Mouse (Mus musculus) MEL (cell line): ENCODE measurements around the gene Tex44. TPM values are rescaled to one million over a fixed set of nuclear protein-coding genes. Genes with fewer than 3 reads are reported as not detected.

Experiments
- DNase-seq: peaks from one replicate; pipeline ENCODE4 v3.0.0; 2011; ENCODE audit warnings: low read depth, low spot score
- H3K27ac ChIP-seq: 2 replicates; pipeline ENCODE4 v1.5.1; 2012; ENCODE audit warnings: low read depth, mild to moderate bottlenecking, control low read depth, low read length, moderate library complexity; ENCODE audit not compliant: control insufficient read depth
- H3K27me3 ChIP-seq, 2 experiments: fragments of 150-350 bp in 1 of 2; sonication (generic) in 1 of 2; 2 replicates each; pipeline ENCODE4 v1.6.1; 2012; ENCODE audit warnings: low read length in 2 of 2, mild to moderate bottlenecking in 2 of 2, improper control_type of control experiment in 1 of 2, moderate library complexity in 1 of 2; ENCODE audit not compliant: insufficient read depth in 2 of 2, control insufficient read depth in 1 of 2
- H3K36me3 ChIP-seq, 2 experiments: 2 replicates each; pipeline ENCODE4 v1.6.1; 2012 to 2014; ENCODE audit warnings: low read length in 2 of 2, improper control_type of control experiment in 1 of 2, inconsistent platforms in 1 of 2, mild to moderate bottlenecking in 1 of 2; ENCODE audit not compliant: insufficient read depth in 2 of 2, control insufficient read depth in 1 of 2
- H3K4me1 ChIP-seq, 2 experiments: fragments of 150-350 bp in 1 of 2; sonication (generic) in 1 of 2; 2 replicates each; pipeline ENCODE4 v1.6.1; 2012; ENCODE audit warnings: low read length in 2 of 2, improper control_type of control experiment in 1 of 2, mild to moderate bottlenecking in 1 of 2; ENCODE audit not compliant: insufficient read depth in 2 of 2, control insufficient read depth in 1 of 2
- H3K4me3 ChIP-seq, 2 experiments: fragments of 150-350 bp in 1 of 2; sonication (generic) in 1 of 2; 2 replicates each; pipeline ENCODE4 v1.5.1; 2012; ENCODE audit warnings: low read depth in 2 of 2, low read length in 2 of 2, mild to moderate bottlenecking in 2 of 2, moderate library complexity in 2 of 2, control low read depth in 1 of 2, improper control_type of control experiment in 1 of 2; ENCODE audit not compliant: control insufficient read depth in 1 of 2, insufficient read depth in 1 of 2
- H3K79me2 ChIP-seq: 2 replicates; pipeline ENCODE4 v1.6.1; 2012; ENCODE audit warnings: mild to moderate bottlenecking, low read length, moderate library complexity; ENCODE audit not compliant: control insufficient read depth, poor library complexity, insufficient read depth
- H3K9ac ChIP-seq: 2 replicates; pipeline ENCODE4 v1.6.1; 2012; ENCODE audit warnings: low read depth, mild to moderate bottlenecking, control low read depth, low read length, moderate library complexity; ENCODE audit not compliant: control insufficient read depth, poor library complexity, severe bottlenecking
- H3K9me3 ChIP-seq: fragments of 150-350 bp; sonication (generic); replicated peaks from 2 replicates; pipeline ENCODE4 v1.6.1; 2012; ENCODE audit warnings: mild to moderate bottlenecking, low read length, improper control_type of control experiment, moderate library complexity; ENCODE audit not compliant: insufficient read depth
- BHLHE40 ChIP-seq: IDR thresholded peaks from 2 replicates; pipeline ENCODE4 v1.6.1; 2012; ENCODE audit warnings: low read depth, mild to moderate bottlenecking, inconsistent platforms, low read length, improper control_type of control experiment, borderline replicate concordance
- CHD1 ChIP-seq: IDR thresholded peaks from 2 replicates; pipeline ENCODE4 v1.6.1; 2012; ENCODE audit warnings: low read depth, mild to moderate bottlenecking, inconsistent platforms, low read length, improper control_type of control experiment
- CTCF ChIP-seq, 3 experiments: IDR thresholded peaks in 2 of 3; conservative IDR thresholded peaks in 1 of 3; 2 replicates each; pipeline ENCODE4 v1.5.1; 2011 to 2012; ENCODE audit warnings: low read length in 3 of 3, low read depth in 2 of 3, mild to moderate bottlenecking in 2 of 3, improper control_type of control experiment in 1 of 3, inconsistent platforms in 1 of 3, mixed read lengths in 1 of 3, moderate library complexity in 1 of 3; ENCODE audit not compliant: control insufficient read depth in 1 of 3, insufficient read depth in 1 of 3, poor library complexity in 1 of 3, severe bottlenecking in 1 of 3
- ELF1 ChIP-seq: IDR thresholded peaks from 2 replicates; pipeline ENCODE4 v1.6.1; 2014; ENCODE audit warnings: low read depth, mild to moderate bottlenecking, inconsistent platforms, low read length, improper control_type of control experiment, moderate library complexity
- EP300 ChIP-seq, 2 experiments: IDR thresholded peaks; 2 replicates each; pipeline ENCODE4 v1.6.1; 2011; ENCODE audit warnings: improper control_type of control experiment in 2 of 2, low read length in 2 of 2, low read depth in 1 of 2, mild to moderate bottlenecking in 1 of 2
- ETS1 ChIP-seq: IDR thresholded peaks from 2 replicates; pipeline ENCODE4 v1.6.1; 2012; ENCODE audit warnings: low read depth, mild to moderate bottlenecking, inconsistent platforms, low read length, improper control_type of control experiment, moderate library complexity
- HCFC1 ChIP-seq: IDR thresholded peaks from 2 replicates; pipeline ENCODE4 v1.6.1; 2012; ENCODE audit warnings: low read depth, mild to moderate bottlenecking, inconsistent platforms, low read length, improper control_type of control experiment, moderate library complexity
- KAT2A ChIP-seq: conservative IDR thresholded peaks from 2 replicates; pipeline ENCODE4 v1.6.1; 2012; ENCODE audit warnings: low read depth, low read length, improper control_type of control experiment, inconsistent platforms
- MAFK ChIP-seq: IDR thresholded peaks from 2 replicates; pipeline ENCODE4 v1.6.1; 2011; ENCODE audit warnings: low read depth, mild to moderate bottlenecking, low read length, improper control_type of control experiment, borderline replicate concordance
- MEF2A ChIP-seq: IDR thresholded peaks from 2 replicates; pipeline ENCODE4 v1.6.1; 2014; ENCODE audit warnings: low read depth, mild to moderate bottlenecking, inconsistent platforms, low read length, improper control_type of control experiment; ENCODE audit not compliant: poor library complexity, insufficient replicate concordance, severe bottlenecking; ENCODE audit errors: extremely low read depth
- MXI1 ChIP-seq: IDR thresholded peaks from 2 replicates; pipeline ENCODE4 v1.6.1; 2011; ENCODE audit warnings: mild to moderate bottlenecking, low read depth, low read length, improper control_type of control experiment
- POLR2A ChIP-seq, 2 experiments: IDR thresholded peaks; 2 replicates each; pipeline ENCODE4 v1.6.1; 2011 to 2012; ENCODE audit warnings: low read length in 2 of 2, mild to moderate bottlenecking in 2 of 2, control low read depth in 1 of 2, improper control_type of control experiment in 1 of 2, low read depth in 1 of 2, moderate library complexity in 1 of 2; ENCODE audit not compliant: control insufficient read depth in 1 of 2, insufficient read depth in 1 of 2, poor library complexity in 1 of 2
- RAD21 ChIP-seq: IDR thresholded peaks from 2 replicates; pipeline ENCODE4 v1.6.1; 2011; ENCODE audit warnings: mild to moderate bottlenecking, low read depth, low read length, improper control_type of control experiment
- RCOR1 ChIP-seq: IDR thresholded peaks from 2 replicates; pipeline ENCODE4 v1.6.1; 2012; ENCODE audit warnings: low read depth, mild to moderate bottlenecking, inconsistent platforms, low read length, improper control_type of control experiment
- SIN3A ChIP-seq: IDR thresholded peaks from 2 replicates; pipeline ENCODE4 v1.6.1; 2012; ENCODE audit warnings: low read length, improper control_type of control experiment, inconsistent platforms
- SMC3 ChIP-seq: IDR thresholded peaks from 2 replicates; pipeline ENCODE4 v1.6.1; 2011; ENCODE audit warnings: low read depth, low read length, improper control_type of control experiment
- TAL1 ChIP-seq: IDR thresholded peaks from 2 replicates; pipeline ENCODE4 v1.6.1; 2012; ENCODE audit warnings: mild to moderate bottlenecking, inconsistent platforms, low read length, moderate library complexity, mixed read lengths
- TCF12 ChIP-seq: IDR thresholded peaks from 2 replicates; pipeline ENCODE4 v1.6.1; 2014; ENCODE audit warnings: low read depth, mild to moderate bottlenecking, inconsistent platforms, low read length, improper control_type of control experiment, moderate library complexity
- UBTF ChIP-seq: IDR thresholded peaks from 2 replicates; pipeline ENCODE4 v1.6.1; 2012; ENCODE audit warnings: low read depth, mild to moderate bottlenecking, inconsistent platforms, low read length, improper control_type of control experiment, moderate library complexity, borderline replicate concordance; ENCODE audit not compliant: insufficient read depth
- USF1 ChIP-seq: IDR thresholded peaks from 2 replicates; pipeline ENCODE4 v1.6.1; 2014; ENCODE audit warnings: low read depth, mild to moderate bottlenecking, inconsistent platforms, low read length, improper control_type of control experiment, moderate library complexity
- USF2 ChIP-seq, 2 experiments: IDR thresholded peaks; 2 replicates each; pipeline ENCODE4 v1.6.1; 2011 to 2012; ENCODE audit warnings: improper control_type of control experiment in 2 of 2, low read length in 2 of 2, borderline replicate concordance in 1 of 2, inconsistent platforms in 1 of 2, low read depth in 1 of 2, mild to moderate bottlenecking in 1 of 2; ENCODE audit not compliant: insufficient read depth in 1 of 2
- ZC3H11A ChIP-seq: IDR thresholded peaks from 2 replicates; pipeline ENCODE4 v1.6.1; 2012; ENCODE audit warnings: low read depth, mild to moderate bottlenecking, inconsistent platforms, low read length, improper control_type of control experiment
- ZMIZ1 ChIP-seq: IDR thresholded peaks from 2 replicates; pipeline ENCODE4 v1.6.1; 2012; ENCODE audit warnings: low read depth, mild to moderate bottlenecking, inconsistent platforms, low read length, improper control_type of control experiment, moderate library complexity
- ZNF384 ChIP-seq: IDR thresholded peaks from 2 replicates; pipeline ENCODE4 v1.6.1; 2012; ENCODE audit warnings: low read depth, mild to moderate bottlenecking, inconsistent platforms, low read length, improper control_type of control experiment
- polyA plus RNA-seq, 2 experiments: library from polyadenylated mRNA; stranded (reverse) in 1 of 2; unstranded in 1 of 2; fragments of >175 nt in 1 of 2; fragments of >200 nt in 1 of 2; gene quantifications; 2 replicates each; pipeline versions ENCODE4 v1.2.1 to v1.2.4; 2012; ENCODE audit warnings: low replicate concordance in 2 of 2, low read depth in 1 of 2; ENCODE audit not compliant: insufficient read length in 2 of 2, insufficient read depth in 1 of 2, missing spikeins in 1 of 2
- total RNA-seq: library from RNA; depleted of rRNA; stranded (reverse); fragments of 300-350 nt; gene quantifications from 2 replicates; pipeline ENCODE4 v1.2.3, GENCODE M21; 2012

Gene Tex44
- total and polyA plus RNA-seq, 3 experiments = not detected

GRCm38 (mm10) chr1:86389230-86389629 lies 36.9 kb upstream of the Tex44 start:
- TF ChIP-seq CTCF (IDR thresholded peaks at IDR 0.05 in 2 of 3, conservative IDR thresholded peaks at IDR 0.05 in 1 of 3; ENCODE audit: control insufficient read depth in 1 of 3, insufficient read depth in 1 of 3, low read depth in 2 of 3, low read length in 3 of 3, poor library complexity in 1 of 3, severe bottlenecking in 1 of 3) = peak; percentile 84 to 90 (median 89)
- TF ChIP-seq POLR2A (IDR thresholded peaks at IDR 0.05; ENCODE audit: control insufficient read depth in 1 of 2, insufficient read depth in 1 of 2, low read depth in 1 of 2, low read length in 2 of 2, poor library complexity in 1 of 2) = no peak
- no peak for TF ChIP-seq USF2 (IDR thresholded peaks at IDR 0.05; ENCODE audit: borderline replicate concordance in 1 of 2, insufficient read depth in 1 of 2, low read depth in 1 of 2, low read length in 2 of 2)
- no peak for TF ChIP-seq EP300 (IDR thresholded peaks at IDR 0.05; ENCODE audit: low read depth in 1 of 2, low read length in 2 of 2)
- TF ChIP-seq ZC3H11A = peak; percentile 44
- peak; percentile 47; the same call in 1 of the 2 replicates for TF ChIP-seq ELF1
- TF ChIP-seq ZNF384 = no peak
- no peak for TF ChIP-seq MAFK
- peak; percentile 50 for TF ChIP-seq RAD21
- no peak for TF ChIP-seq HCFC1
- TF ChIP-seq KAT2A = no peak
- TF ChIP-seq CHD1 = no peak
- no peak for TF ChIP-seq RCOR1
- peak; percentile 74 for TF ChIP-seq SMC3
- no peak for TF ChIP-seq MXI1
- TF ChIP-seq, all 39 proteins: peak for 5
- Histone ChIP-seq H3K4me3 (no peak overlapping the region), H3K36me3 (peaks cover 0 to 8% of the 10 kb centered on the region in 2 experiments; a peak in 2 of 4 replicates), H3K79me2 (no peaks in the 10 kb centered on the region), H3K4me1 (peaks cover 0 to 8% of the 10 kb centered on the region in 2 experiments), H3K27me3 (no peaks in the 10 kb centered on the region), H3K9ac (no peak overlapping the region), H3K27ac (no peak overlapping the region), H3K9me3 (no peaks in the 10 kb centered on the region)
- peak; percentile 74 for DNase-seq

GRCm38 (mm10) chr1:86391425-86391824 lies 34.7 kb upstream of the Tex44 start:
- Histone ChIP-seq H3K79me2 (no peaks in the 10 kb centered on the region), H3K9ac (no peak overlapping the region), H3K4me1 (peaks cover 0 to 8% of the 10 kb centered on the region in 2 experiments), H3K4me3 (no peak overlapping the region), H3K9me3 (no peaks in the 10 kb centered on the region), H3K36me3 (peaks cover 0 to 8% of the 10 kb centered on the region in 2 experiments; a peak in 2 of 4 replicates), H3K27me3 (no peaks in the 10 kb centered on the region), H3K27ac (no peak overlapping the region)
- TF ChIP-seq SIN3A = no peak
- TF ChIP-seq MAFK = no peak
- TF ChIP-seq RAD21 = no peak
- TF ChIP-seq SMC3 = no peak
- no peak for TF ChIP-seq CHD1
- no peak for TF ChIP-seq POLR2A (IDR thresholded peaks at IDR 0.05; ENCODE audit: control insufficient read depth in 1 of 2, insufficient read depth in 1 of 2, low read depth in 1 of 2, low read length in 2 of 2, poor library complexity in 1 of 2)
- TF ChIP-seq UBTF = no peak
- TF ChIP-seq EP300 (IDR thresholded peaks at IDR 0.05; ENCODE audit: low read depth in 1 of 2, low read length in 2 of 2) = no peak
- no peak for TF ChIP-seq KAT2A
- TF ChIP-seq TCF12 = no peak
- no peak for TF ChIP-seq MEF2A
- no peak for TF ChIP-seq ELF1
- TF ChIP-seq ZNF384 = no peak
- no peak for TF ChIP-seq ZC3H11A
- no peak for TF ChIP-seq TAL1
- no peak for TF ChIP-seq USF1
- TF ChIP-seq ETS1 = no peak
- no peak for TF ChIP-seq BHLHE40
- no peak for TF ChIP-seq ZMIZ1
- DNase-seq = no peak
